Mouse (Mus musculus): ENCODE results near the gene Gm38392. TPM values are rescaled to one million over a fixed set of nuclear protein-coding genes. Genes with fewer than 3 reads are reported as not detected.

The Gm38392 gene
- polyA plus RNA-seq, 1 experiment from 2014 or later: not detected

GRCm38 (mm10) chr3:88228906-88229305 is 58.1 kb downstream of the Gm38392 start:
- 0 out of 2 replicates have a peak, but pooled peaks cover 6% of the 10 kb centered on the region for H3K36me3 ChIP-seq (ENCODE audit: control insufficient read depth, insufficient read depth, low read length)
- ATAC-seq (ENCODE audit: insufficient read depth, low FRiP score, low TSS enrichment): no peak

GRCm38 (mm10) chr3:88227976-88228375 is 59.0 kb downstream of the Gm38392 start:
- H3K4me2 ChIP-seq (ENCODE audit: low read depth): 0 out of 2 replicates have a peak overlapping the region, but pooled peaks have one; percentile 7
- ATAC-seq (ENCODE audit: insufficient read depth, low FRiP score, low TSS enrichment) (peak; percentile 42), DNase-seq (ENCODE audit: low spot score) (peak; percentile 75)
- H3K4me3 ChIP-seq (ENCODE audit: low read depth, low read length): no peak overlapping the region
- H3K9me3 ChIP-seq (ENCODE audit: control insufficient read depth, low read length): no peaks in the 10 kb centered on the region
- WGBS: 13% methylated on average over 6 of the region's 6 CpGs
- H3K27ac ChIP-seq (ENCODE audit: low read depth, low read length): peak overlapping the region; percentile 88
- 0 out of 2 replicates have a peak overlapping the region, but pooled peaks have one; percentile 22 for H3K9ac ChIP-seq (ENCODE audit: low read length)
- H3K36me3 ChIP-seq (ENCODE audit: control insufficient read depth, insufficient read depth, low read length): 0 out of 2 replicates have a peak, but pooled peaks cover 6% of the 10 kb centered on the region
- H3K27me3 ChIP-seq (ENCODE audit: control insufficient read depth, insufficient read depth, low read length): no peaks in the 10 kb centered on the region; the same call in 1 of the 2 replicates
- H3K4me1 ChIP-seq (ENCODE audit: control insufficient read depth, insufficient read depth, low read length): peaks cover 53% of the 10 kb centered on the region

More at GRCm38 (mm10) chr3:88228906-88229305, 58.1 kb downstream of the Gm38392 start:
- 68% methylated on average over 4 of the region's 4 CpGs for WGBS
- H3K9me3 ChIP-seq (ENCODE audit: control insufficient read depth, low read length): no peaks in the 10 kb centered on the region
- 0 out of 2 replicates have a peak overlapping the region, but pooled peaks have one; percentile 15 for H3K9ac ChIP-seq (ENCODE audit: low read length)
- H3K27me3 ChIP-seq (ENCODE audit: control insufficient read depth, insufficient read depth, low read length): no peaks in the 10 kb centered on the region; the same call in 1 of the 2 replicates
- peaks cover 58% of the 10 kb centered on the region for H3K4me1 ChIP-seq (ENCODE audit: control insufficient read depth, insufficient read depth, low read length)
- H3K27ac ChIP-seq (ENCODE audit: low read depth, low read length): peak overlapping the region; percentile 88
- DNase-seq (ENCODE audit: low spot score): no peak
- H3K4me3 ChIP-seq (ENCODE audit: low read depth, low read length): no peak overlapping the region
- H3K4me2 ChIP-seq (ENCODE audit: low read depth): peak overlapping the region; percentile 10; the same call in 1 of the 2 replicates

- no peak overlapping the region for H3K9ac ChIP-seq (ENCODE audit: low read length)
- DNase-seq (ENCODE audit: low spot score) (no peak), ATAC-seq (ENCODE audit: insufficient read depth, low FRiP score, low TSS enrichment) (no peak)
- no peaks in the 10 kb centered on the region for H3K9me3 ChIP-seq (ENCODE audit: control insufficient read depth, low read length)
- H3K27me3 ChIP-seq (ENCODE audit: control insufficient read depth, insufficient read depth, low read length): no peaks in the 10 kb centered on the region; the same call in 1 of the 2 replicates
- H3K4me3 ChIP-seq (ENCODE audit: low read depth, low read length): no peak overlapping the region
- H3K4me1 ChIP-seq (ENCODE audit: control insufficient read depth, insufficient read depth, low read length): peaks cover 56% of the 10 kb centered on the region
- WGBS: 15% methylated on average over 4 of the region's 4 CpGs
- no peak overlapping the region for H3K4me2 ChIP-seq (ENCODE audit: low read depth)
- H3K27ac ChIP-seq (ENCODE audit: low read depth, low read length): peak overlapping the region; percentile 88
- H3K36me3 ChIP-seq (ENCODE audit: control insufficient read depth, insufficient read depth, low read length): 0 out of 2 replicates have a peak, but pooled peaks cover 6% of the 10 kb centered on the region
These were observed 59.8 kb downstream of the Gm38392 start for GRCm38 (mm10) chr3:88227260-88227659.

- WGBS: 72% methylated on average over 10 of the region's 10 CpGs
- Histone ChIP-seq H3K9me3 (ENCODE audit: control insufficient read depth, low read length) (no peaks in the 10 kb centered on the region), H3K27me3 (ENCODE audit: control insufficient read depth, insufficient read depth, low read length) (peaks cover 4% of the 10 kb centered on the region), H3K36me3 (ENCODE audit: control insufficient read depth, insufficient read depth, low read length) (0 out of 2 replicates have a peak, but pooled peaks cover 6% of the 10 kb centered on the region), H3K4me3 (ENCODE audit: low read depth, low read length) (no peak overlapping the region), H3K9ac (ENCODE audit: low read length) (no peak overlapping the region), H3K4me1 (ENCODE audit: control insufficient read depth, insufficient read depth, low read length) (peaks cover 55% of the 10 kb centered on the region), H3K27ac (ENCODE audit: low read depth, low read length) (peak overlapping the region; percentile 80), H3K4me2 (ENCODE audit: low read depth) (no peak overlapping the region)
- DNase-seq (ENCODE audit: low spot score) (no peak), ATAC-seq (ENCODE audit: insufficient read depth, low FRiP score, low TSS enrichment) (no peak)
These were observed 60.7 kb downstream of the Gm38392 start for GRCm38 (mm10) chr3:88226101-88226845.

GRCm38 (mm10) chr3:88224929-88225328 is 62.1 kb downstream of the Gm38392 start:
- no peak overlapping the region for H3K9ac ChIP-seq (ENCODE audit: low read length)
- H3K4me2 ChIP-seq (ENCODE audit: low read depth): no peak overlapping the region
- peaks cover 53% of the 10 kb centered on the region for H3K4me1 ChIP-seq (ENCODE audit: control insufficient read depth, insufficient read depth, low read length)
- WGBS: 61% methylated on average over 2 of the region's 2 CpGs
- ATAC-seq (ENCODE audit: insufficient read depth, low FRiP score, low TSS enrichment): no peak
- H3K27me3 ChIP-seq (ENCODE audit: control insufficient read depth, insufficient read depth, low read length): peaks cover 12% of the 10 kb centered on the region
- no peaks in the 10 kb centered on the region for H3K9me3 ChIP-seq (ENCODE audit: control insufficient read depth, low read length)
- H3K36me3 ChIP-seq (ENCODE audit: control insufficient read depth, insufficient read depth, low read length): 0 out of 2 replicates have a peak, but pooled peaks cover 6% of the 10 kb centered on the region
- H3K27ac ChIP-seq (ENCODE audit: low read depth, low read length): peak overlapping the region; percentile 80
- H3K4me3 ChIP-seq (ENCODE audit: low read depth, low read length): no peak overlapping the region
- DNase-seq (ENCODE audit: low spot score): no peak

GRCm38 (mm10) chr3:88222446-88222845 is 64.6 kb downstream of the Gm38392 start:
- WGBS: 82% methylated on average over 6 of the region's 6 CpGs
- ATAC-seq (ENCODE audit: insufficient read depth, low FRiP score, low TSS enrichment) (no peak), DNase-seq (ENCODE audit: low spot score) (no peak)
- Histone ChIP-seq H3K4me3 (ENCODE audit: low read depth, low read length) (no peak overlapping the region), H3K9ac (ENCODE audit: low read length) (0 out of 2 replicates have a peak overlapping the region, but pooled peaks have one; percentile 6), H3K4me1 (ENCODE audit: control insufficient read depth, insufficient read depth, low read length) (peaks cover 38% of the 10 kb centered on the region), H3K36me3 (ENCODE audit: control insufficient read depth, insufficient read depth, low read length) (0 out of 2 replicates have a peak, but pooled peaks cover 2% of the 10 kb centered on the region), H3K4me2 (ENCODE audit: low read depth) (no peak overlapping the region), H3K27me3 (ENCODE audit: control insufficient read depth, insufficient read depth, low read length) (peaks cover 32% of the 10 kb centered on the region), H3K27ac (ENCODE audit: low read depth, low read length) (peak overlapping the region; percentile 80), H3K9me3 (ENCODE audit: control insufficient read depth, low read length) (no peaks in the 10 kb centered on the region)

GRCm38 (mm10) chr3:88221519-88222390 is 65.3 kb downstream of the Gm38392 start:
- Histone ChIP-seq H3K4me3 (ENCODE audit: low read depth, low read length) (no peak overlapping the region), H3K27me3 (ENCODE audit: control insufficient read depth, insufficient read depth, low read length) (peaks cover 38% of the 10 kb centered on the region), H3K9ac (ENCODE audit: low read length) (peak overlapping the region; percentile 14; the same call in 1 of the 2 replicates), H3K9me3 (ENCODE audit: control insufficient read depth, low read length) (no peaks in the 10 kb centered on the region), H3K4me2 (ENCODE audit: low read depth) (no peak overlapping the region; the same call in 1 of the 2 replicates), H3K27ac (ENCODE audit: low read depth, low read length) (peak overlapping the region; percentile 92), H3K36me3 (ENCODE audit: control insufficient read depth, insufficient read depth, low read length) (0 out of 2 replicates have a peak, but pooled peaks cover 2% of the 10 kb centered on the region), H3K4me1 (ENCODE audit: control insufficient read depth, insufficient read depth, low read length) (peaks cover 35% of the 10 kb centered on the region)
- WGBS: 38% methylated on average over 12 of the region's 12 CpGs
- peak; percentile 56 for ATAC-seq (ENCODE audit: insufficient read depth, low FRiP score, low TSS enrichment)
- DNase-seq (ENCODE audit: low spot score): peak; percentile 56

- Histone ChIP-seq H3K27me3 (ENCODE audit: control insufficient read depth, insufficient read depth, low read length) (peaks cover 47% of the 10 kb centered on the region), H3K36me3 (ENCODE audit: control insufficient read depth, insufficient read depth, low read length) (0 out of 2 replicates have a peak, but pooled peaks cover 2% of the 10 kb centered on the region), H3K27ac (ENCODE audit: low read depth, low read length) (peak overlapping the region; percentile 92), H3K9me3 (ENCODE audit: control insufficient read depth, low read length) (no peaks in the 10 kb centered on the region), H3K4me3 (ENCODE audit: low read depth, low read length) (no peak overlapping the region), H3K4me2 (ENCODE audit: low read depth) (peak overlapping the region; percentile 7; the same call in 1 of the 2 replicates), H3K4me1 (ENCODE audit: control insufficient read depth, insufficient read depth, low read length) (peaks cover 31% of the 10 kb centered on the region), H3K9ac (ENCODE audit: low read length) (0 out of 2 replicates have a peak overlapping the region, but pooled peaks have one; percentile 14)
- WGBS: 1% methylated on average over 6 of the region's 6 CpGs
- DNase-seq (ENCODE audit: low spot score) (peak; percentile 75), ATAC-seq (ENCODE audit: insufficient read depth, low FRiP score, low TSS enrichment) (no peak)
These were observed 66.2 kb downstream of the Gm38392 start for GRCm38 (mm10) chr3:88220842-88221241.

Data from neural tube, embryonic 11.5 days (tissue).